Mouse (Mus musculus) cerebellum, adult 11-12 months (tissue): Measurements from ENCODE around the gene Arhgap44.

ENCODE experiments used
- DNase-seq: peaks from one replicate; pipeline ENCODE4 v3.0.0; 2022

The Arhgap44 gene

GRCm38 (mm10) chr11:65080274-65080673, 82.5 kb downstream of the Arhgap44 start:
- DNase-seq, result no peak

- DNase-seq, result no peak
Measured at GRCm38 (mm10) chr11:65069609-65070008, 93.2 kb downstream of the Arhgap44 start.

- DNase-seq, result no peak
Measured at GRCm38 (mm10) chr11:65069051-65069450, 93.7 kb downstream of the Arhgap44 start.

GRCm38 (mm10) chr11:65065201-65065600, 97.6 kb downstream of the Arhgap44 start:
- DNase-seq, result no peak

- DNase-seq, result no peak
Measured at GRCm38 (mm10) chr11:65061437-65061836, 101.3 kb downstream of the Arhgap44 start.

GRCm38 (mm10) chr11:65059531-65059930, 103.2 kb downstream of the Arhgap44 start:
- DNase-seq, result no peak

GRCm38 (mm10) chr11:65058224-65058908, 104.4 kb downstream of the Arhgap44 start:
- no peak for DNase-seq

- DNase-seq, result no peak
Measured at GRCm38 (mm10) chr11:65055596-65055995, 107.2 kb downstream of the Arhgap44 start.

GRCm38 (mm10) chr11:65054216-65054615, 108.5 kb downstream of the Arhgap44 start:
- peak; percentile 31 for DNase-seq

- DNase-seq, result no peak
Measured at GRCm38 (mm10) chr11:65050819-65051218, 111.9 kb downstream of the Arhgap44 start.

GRCm38 (mm10) chr11:65049090-65049489, 113.7 kb downstream of the Arhgap44 start:
- peak; percentile 89 for DNase-seq

GRCm38 (mm10) chr11:65040556-65040955, 122.2 kb downstream of the Arhgap44 start:
- peak; percentile 24 for DNase-seq

- no peak for DNase-seq
Measured at GRCm38 (mm10) chr11:65039517-65040095, 123.2 kb downstream of the Arhgap44 start.

GRCm38 (mm10) chr11:65038996-65039395, 123.8 kb downstream of the Arhgap44 start:
- DNase-seq, result no peak

- DNase-seq, result no peak
Measured at GRCm38 (mm10) chr11:65032221-65032620, 130.5 kb downstream of the Arhgap44 start.

- DNase-seq, result no peak
Measured at GRCm38 (mm10) chr11:65030201-65030600, 132.6 kb downstream of the Arhgap44 start.

- no peak for DNase-seq
Measured at GRCm38 (mm10) chr11:65028049-65028448, 134.7 kb downstream of the Arhgap44 start.

GRCm38 (mm10) chr11:65022771-65023170, 140.0 kb downstream of the Arhgap44 start:
- DNase-seq, result no peak

GRCm38 (mm10) chr11:65020744-65021143, 142.0 kb downstream of the Arhgap44 start:
- no peak for DNase-seq

GRCm38 (mm10) chr11:65016754-65017153, 146.0 kb downstream of the Arhgap44 start:
- DNase-seq, result no peak

GRCm38 (mm10) chr11:65013906-65014305, 148.9 kb downstream of the Arhgap44 start:
- DNase-seq, result no peak

GRCm38 (mm10) chr11:65006047-65006446, 156.7 kb downstream of the Arhgap44 start:
- DNase-seq, result no peak

GRCm38 (mm10) chr11:65004836-65005235, 157.9 kb downstream of the Arhgap44 start:
- DNase-seq, result no peak

- no peak for DNase-seq
Measured at GRCm38 (mm10) chr11:65003611-65004010, 159.2 kb downstream of the Arhgap44 start.

- DNase-seq, result peak; percentile 56
Measured at GRCm38 (mm10) chr11:65001729-65002128, 161.0 kb downstream of the Arhgap44 start.
